Mouse (Mus musculus) liver (tissue): ENCODE data around the gene Cutal.

Experiments
- DNase-seq: peaks from one replicate; pipeline ENCODE4 v3.0.0-alpha.2; 2020; ENCODE audit warnings: mixed read lengths

Cutal gene

DNA sequence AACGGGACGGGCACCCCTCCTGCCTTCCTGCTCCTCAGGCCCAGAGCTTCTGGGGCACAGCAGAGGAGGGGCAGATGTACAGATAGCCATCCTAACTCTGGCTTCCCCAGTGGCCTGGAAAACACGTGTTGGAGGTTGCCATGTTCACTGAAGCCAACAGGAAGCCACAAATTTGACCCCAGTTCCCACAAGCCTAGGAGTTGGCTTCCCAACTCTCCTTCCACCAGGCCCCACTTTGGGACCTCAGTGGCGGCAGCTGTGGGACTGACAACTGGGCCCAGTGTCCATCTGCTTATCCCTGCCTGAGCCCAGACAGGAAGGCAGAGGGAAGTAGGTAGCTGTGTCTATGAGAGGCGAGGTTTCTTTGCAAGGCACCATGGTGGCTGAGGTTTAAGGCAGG, 19.8 kb downstream of the Cutal start:
- DNase-seq: no peak

DNA sequence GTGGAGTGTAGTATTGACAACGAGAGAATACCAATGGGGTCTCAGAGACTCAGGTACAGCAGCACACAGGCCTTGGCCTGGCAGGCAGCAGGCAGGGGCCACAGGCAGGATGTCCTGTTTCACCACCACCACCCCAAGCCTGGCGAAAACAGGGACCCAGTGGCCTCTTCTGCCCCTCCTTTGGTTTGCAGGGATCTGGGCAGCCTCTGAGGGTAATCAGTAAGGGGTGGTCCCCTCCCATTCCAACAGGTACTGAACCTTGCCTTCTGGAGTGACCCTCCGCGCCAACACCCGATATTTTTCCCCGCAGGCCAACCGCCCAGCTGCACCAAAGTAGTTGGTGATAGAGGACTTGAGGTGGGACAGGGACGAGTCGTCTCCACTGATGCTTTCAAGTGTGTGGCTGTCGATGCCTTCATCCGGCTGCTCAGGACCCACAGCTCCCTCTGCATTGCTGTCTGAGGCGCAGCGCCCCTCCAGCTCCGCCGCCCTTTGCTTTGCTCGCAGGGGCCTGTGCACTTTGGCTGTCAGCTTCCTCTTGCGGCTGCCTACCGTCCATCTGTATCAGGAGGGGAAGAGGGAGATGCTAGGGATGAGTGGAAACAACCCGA, 21.4 kb downstream of the Cutal start:
- no peak for DNase-seq

DNA sequence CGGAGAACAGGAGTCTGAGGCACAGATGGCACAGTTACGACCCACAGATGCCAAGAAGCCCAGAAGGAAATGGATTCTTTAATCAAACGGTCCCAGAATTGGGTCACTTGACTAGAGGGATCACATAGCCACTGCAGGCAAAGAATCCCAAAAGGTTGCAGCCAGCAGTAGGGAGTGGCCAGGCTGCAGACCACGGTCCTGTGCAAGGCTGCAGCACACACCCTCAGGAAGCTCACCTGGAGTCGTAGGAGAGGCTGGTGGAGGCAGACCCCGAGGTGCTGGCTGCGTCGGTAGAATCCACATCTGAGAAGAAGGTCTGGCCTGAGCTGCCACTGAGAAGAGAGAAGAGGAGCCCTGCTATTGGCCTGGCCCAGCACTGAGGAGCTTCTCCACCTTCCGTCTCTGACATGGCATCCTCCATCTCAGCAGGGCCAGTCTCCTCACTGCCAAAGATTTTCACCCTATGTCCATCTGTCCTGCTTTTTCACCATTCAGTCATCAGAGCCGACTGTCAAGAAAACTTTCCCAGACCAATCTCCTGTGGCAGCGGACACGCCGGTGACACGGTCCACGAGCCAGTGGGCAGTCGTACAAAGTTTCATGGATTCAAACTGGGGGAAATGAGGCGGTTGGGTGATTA, 22.7 kb downstream of the Cutal start:
- no peak for DNase-seq

DNA sequence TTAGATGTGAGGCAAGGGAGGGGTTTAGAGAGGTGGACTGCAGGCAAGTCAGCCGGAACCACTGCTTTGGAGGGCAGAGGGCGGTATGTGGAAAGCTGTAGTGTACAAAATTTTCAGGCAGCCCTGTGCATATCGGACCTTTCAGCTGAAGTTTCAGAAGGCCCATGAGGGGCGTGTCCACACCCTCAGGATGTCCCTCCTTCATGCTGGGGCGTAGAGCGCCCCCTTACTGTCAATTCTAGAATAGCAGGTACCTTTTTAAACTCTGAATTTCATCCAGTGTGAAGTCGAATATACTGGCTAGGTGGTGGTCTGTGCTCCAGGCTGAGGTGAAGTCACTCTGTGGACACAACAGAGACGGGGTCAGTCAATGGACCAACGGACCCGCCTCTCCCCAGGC, 23.6 kb downstream of the Cutal start:
- DNase-seq: peak; percentile 69

- no peak for DNase-seq
Measured at GRCm38 (mm10) chr2:34899682-34900081, 25.5 kb downstream of the Cutal start.

DNA sequence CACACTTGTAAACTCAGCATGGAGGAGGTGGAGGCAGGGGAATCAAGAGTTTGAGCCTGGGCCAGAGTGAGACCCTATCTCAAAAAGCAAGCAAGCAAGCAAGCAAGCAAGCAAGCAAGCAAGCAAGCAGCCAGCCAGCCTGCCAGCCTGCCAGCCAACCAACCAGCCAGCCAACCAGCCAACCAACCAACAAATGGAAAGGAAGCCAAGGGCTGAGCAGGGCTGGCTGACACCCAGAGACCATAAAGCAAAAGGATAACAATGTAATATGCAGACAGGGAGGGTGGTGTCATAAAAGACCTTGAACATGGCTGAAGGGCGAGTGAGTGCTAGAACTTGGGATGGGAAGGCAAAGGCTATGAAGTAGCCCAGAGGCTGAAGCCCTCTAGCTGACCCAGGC, 26.2 kb downstream of the Cutal start:
- DNase-seq: no peak

- no peak for DNase-seq
Measured at GRCm38 (mm10) chr2:34901726-34902125, 27.5 kb downstream of the Cutal start.

GRCm38 (mm10) chr2:34902731-34903130, 28.5 kb downstream of the Cutal start:
- DNase-seq: no peak

DNA sequence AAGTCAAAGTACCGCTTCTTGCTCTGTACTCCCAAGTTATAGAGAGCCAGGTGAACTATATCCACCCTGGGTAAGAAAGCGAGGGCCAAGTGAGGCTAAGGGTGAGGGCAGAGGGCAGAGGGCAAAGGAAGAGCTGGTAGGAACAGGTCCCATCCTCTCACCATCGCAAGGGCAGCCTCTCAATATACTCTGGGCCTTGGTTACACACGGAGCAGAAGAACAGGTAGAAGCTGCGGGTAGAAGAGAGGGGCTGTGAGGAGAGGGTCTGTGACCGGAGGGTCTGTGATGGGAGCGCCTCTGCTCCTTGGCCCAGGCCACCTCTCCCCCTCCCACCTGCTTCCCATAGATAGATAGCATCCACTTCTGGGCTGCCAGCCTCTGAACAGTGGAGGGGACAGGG, 29.0 kb downstream of the Cutal start:
- no peak for DNase-seq

GRCm38 (mm10) chr2:34903652-34904405, 29.6 kb downstream of the Cutal start:
- DNase-seq: no peak

DNA sequence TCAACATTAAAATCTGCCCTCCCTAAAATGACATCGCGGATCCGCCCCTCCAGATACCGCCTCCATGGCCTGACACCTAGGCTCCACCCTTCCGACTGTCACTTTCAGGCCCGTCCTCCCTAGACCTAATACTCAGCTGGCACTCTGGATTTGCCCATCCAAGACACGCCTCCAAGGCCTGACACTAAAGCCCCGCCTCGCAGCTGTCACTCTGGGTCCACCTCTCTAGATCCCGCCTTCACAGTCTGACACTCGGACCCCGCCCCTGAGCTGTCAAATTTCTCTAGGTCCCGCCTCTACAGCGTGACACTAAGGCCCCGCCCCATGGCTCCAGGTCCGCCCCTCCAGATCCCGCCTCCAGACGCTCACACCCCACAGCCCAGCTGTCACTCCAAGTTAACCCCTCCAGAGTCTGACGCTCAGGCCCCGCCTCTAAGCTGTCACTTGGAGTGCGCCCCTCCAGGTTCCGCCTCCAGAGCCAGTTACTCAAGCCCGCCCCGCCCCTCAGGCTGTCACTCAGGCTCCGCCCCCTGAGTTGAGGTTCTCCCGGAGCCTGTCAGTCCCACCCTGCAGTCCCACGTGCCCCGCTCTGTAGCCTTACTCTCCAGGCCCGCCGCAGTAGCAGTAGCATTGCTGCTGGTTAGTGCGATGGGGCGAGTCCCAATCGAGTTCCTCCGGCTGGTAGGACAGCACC, 30.8 kb downstream of the Cutal start:
- DNase-seq: peak; percentile 100

DNA sequence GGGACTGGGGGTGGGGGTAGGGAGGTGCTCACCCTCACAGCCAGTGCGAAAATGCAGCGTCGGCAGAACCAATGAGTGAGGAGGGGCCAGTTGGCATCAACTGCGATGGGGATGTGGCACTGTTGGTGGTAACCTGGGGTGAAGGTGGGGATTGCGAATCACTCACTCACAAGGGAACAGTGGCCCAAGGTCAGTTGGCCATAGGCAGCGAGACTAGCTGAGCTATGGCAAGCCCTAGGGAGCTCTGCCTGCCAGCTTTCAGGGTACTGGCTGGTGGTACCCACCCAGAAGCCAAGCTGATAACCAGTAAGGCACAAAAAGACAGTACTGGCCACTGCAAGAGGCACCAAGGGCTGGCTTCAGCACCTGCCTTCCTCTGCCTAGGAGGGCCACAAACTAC, 32.2 kb downstream of the Cutal start:
- no peak for DNase-seq

- peak; percentile 80 for DNase-seq
Measured at GRCm38 (mm10) chr2:34906861-34907604, 32.8 kb downstream of the Cutal start.

DNA sequence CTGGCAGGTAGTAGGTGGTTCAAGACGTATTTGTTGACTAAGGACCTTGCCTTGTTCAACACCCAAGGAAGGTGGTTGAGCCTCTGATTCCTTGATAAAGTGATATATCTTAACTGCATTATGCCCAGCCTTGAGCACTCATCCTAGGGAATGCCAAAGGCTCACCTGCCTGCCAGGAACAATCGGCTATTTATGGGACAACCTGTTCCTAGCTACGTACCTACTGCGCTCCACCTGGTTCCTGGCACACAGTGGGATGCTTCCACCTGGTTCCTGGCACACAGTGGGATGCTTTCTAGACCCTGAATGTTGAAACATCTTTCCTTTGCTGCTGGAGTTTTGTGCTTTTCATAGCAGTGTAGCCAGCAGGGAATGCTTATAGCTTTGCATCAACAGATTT, 35.5 kb downstream of the Cutal start:
- no peak for DNase-seq

GRCm38 (mm10) chr2:34911871-34912270, 37.7 kb downstream of the Cutal start:
- no peak for DNase-seq

GRCm38 (mm10) chr2:34912613-34913012, 38.4 kb downstream of the Cutal start:
- DNase-seq: no peak

GRCm38 (mm10) chr2:34913218-34914068, 39.2 kb downstream of the Cutal start, which contains the start of gene Phf19:
Gene Phf19 (minus strand): TSS chr2:34914026.
- DNase-seq: peak; percentile 55

DNA sequence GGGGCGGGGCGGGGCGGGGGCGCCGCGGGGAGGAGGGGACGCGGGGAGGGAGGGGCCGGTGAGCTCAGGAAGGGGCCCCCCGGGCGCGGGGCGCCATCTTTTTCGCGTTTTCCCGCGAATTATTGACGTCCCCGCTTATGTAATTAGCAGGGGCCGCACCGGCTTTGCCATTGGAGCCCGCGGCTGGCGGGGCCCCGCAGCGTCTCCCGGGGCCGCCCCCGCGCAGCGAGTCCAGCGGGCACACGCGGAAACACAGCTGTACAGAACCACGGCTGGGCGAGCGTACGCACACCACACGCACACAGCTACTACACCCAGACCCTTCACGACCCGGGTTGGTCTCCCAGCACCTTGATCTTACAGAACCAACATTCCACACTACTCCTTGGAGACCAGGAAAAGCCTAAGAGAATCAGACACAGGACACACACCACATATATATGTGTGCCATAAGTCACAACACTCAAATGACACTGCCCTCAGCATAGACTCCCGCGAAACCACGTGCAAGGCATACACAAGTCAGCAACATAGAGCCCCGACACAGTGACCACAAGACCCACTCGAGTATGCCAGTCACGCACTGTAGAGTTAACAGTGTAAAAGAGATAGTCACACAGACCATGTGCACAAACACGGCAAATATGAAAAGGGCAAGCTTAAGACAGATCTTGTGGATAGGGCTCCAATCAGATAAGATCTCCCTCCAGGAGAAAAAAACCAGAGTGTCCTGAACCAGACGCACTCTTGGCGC, 40.0 kb downstream of the Cutal start:
- peak; percentile 75 for DNase-seq

DNA sequence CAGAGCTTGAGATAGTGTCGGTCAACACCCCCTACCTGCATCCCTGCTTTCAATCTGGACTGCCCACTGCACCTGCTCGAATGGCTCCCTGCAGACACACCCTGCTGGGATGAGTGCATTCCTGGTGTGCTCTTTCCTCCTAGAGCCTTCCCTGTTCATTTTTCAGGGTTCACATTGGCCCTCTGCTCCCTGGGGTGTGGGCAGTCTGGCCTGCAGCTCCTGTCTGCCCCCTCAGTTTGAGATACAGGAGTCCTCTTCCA, 40.6 kb downstream of the Cutal start:
- no peak for DNase-seq

DNA sequence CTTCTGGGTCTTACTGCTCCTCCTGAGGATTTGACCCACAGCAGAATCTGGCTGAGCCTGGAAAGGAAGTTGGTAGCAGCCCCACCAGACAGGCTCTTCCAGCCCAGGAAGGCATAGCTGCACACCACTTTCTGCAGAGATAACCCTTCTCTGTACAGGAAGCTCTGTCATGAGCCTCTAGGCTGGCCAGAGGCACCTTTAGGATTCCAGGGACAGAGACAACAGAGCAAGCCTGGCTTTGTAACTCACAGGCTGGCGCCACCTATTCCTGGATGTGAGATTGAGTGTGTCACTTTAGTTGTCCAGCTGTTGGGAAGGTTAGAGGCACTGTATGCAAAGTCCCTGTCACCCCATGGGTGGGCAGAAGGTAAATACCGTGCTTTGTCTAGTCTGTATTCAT, 40.9 kb downstream of the Cutal start:
- no peak for DNase-seq

DNA sequence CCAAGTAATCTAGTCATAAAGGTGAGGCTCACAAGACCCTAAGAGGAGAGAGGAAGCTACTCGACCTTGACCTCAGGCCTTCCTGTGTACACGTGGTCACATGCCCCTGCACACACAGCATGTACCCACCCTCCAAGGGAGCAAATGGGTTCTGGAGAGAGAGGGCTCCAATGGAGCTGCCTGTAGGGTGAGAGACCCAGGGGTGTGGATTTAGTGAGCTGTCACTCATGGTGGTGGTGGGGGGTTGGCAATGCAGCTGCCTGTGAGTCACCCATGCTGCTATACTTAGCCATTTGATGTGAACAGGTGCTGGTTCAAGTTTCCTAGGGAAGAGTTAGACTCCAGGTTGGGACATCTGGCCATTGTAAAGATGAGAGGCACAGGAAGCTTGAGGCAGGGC, 45.9 kb downstream of the Cutal start:
- DNase-seq: no peak
